Mouse (Mus musculus): ENCODE measurements at regions not wholly inside any gene's neighbourhood (a gene's known extent, or its start where the extent isn't known, plus 50 kb on each side); places are given as distances from the start of the nearest gene placed in this dataset.
A peak's percentile ranks its signal among the peaks of the same experiment; 100 is the strongest.

GRCm38 (mm10) chr13:46062758-46063157 lies 98.0 kb upstream of the Atxn1 start:
- Histone ChIP-seq H3K9me3 (replicated peaks) (no peaks in the 10 kb centered on the region), H3K4me3 (no peak overlapping the region), H3K27me3 (no peaks in the 10 kb centered on the region), H3K4me1 (replicated peaks) (peaks cover 9% of the 10 kb centered on the region), H3K36me3 (no peaks in the 10 kb centered on the region), H3K27ac (no peak overlapping the region), H3K4me2 (no peak overlapping the region), H3K9ac (no peak overlapping the region)
- WGBS: 81% methylated on average over 7 of the region's 7 CpGs
- ATAC-seq (replicated peaks; ENCODE audit: insufficient number of reproducible peaks, insufficient read depth, low FRiP score, low read depth): no peak

DNA sequence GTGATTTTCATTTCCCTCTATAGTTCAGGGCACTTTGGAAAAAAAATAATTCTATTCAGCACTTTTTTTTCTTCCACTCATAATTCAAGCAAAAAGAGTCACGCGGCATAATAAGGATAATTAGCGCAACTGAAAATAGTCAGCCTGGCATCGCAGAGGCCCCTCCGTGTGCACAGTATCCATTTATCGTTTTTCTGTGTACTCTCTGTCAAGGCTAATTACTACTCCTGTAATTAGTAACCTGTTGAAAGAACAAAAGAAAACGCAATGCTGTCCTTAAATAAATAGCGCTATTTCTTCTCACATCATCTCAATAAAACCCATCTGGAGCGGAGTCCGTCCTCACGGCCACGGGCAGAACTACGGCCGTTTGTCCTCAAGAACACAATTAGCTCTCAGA lies 95.1 kb upstream of the Atxn1 start:
- Histone ChIP-seq H3K9ac (no peak overlapping the region), H3K27ac (no peak overlapping the region), H3K27me3 (no peaks in the 10 kb centered on the region), H3K9me3 (replicated peaks) (no peaks in the 10 kb centered on the region), H3K4me3 (no peak overlapping the region), H3K4me1 (replicated peaks) (peaks cover 9% of the 10 kb centered on the region), H3K36me3 (no peaks in the 10 kb centered on the region), H3K4me2 (no peak overlapping the region)
- no peak for ATAC-seq (replicated peaks; ENCODE audit: insufficient number of reproducible peaks, insufficient read depth, low FRiP score, low read depth)
- 91% methylated on average over 14 of the region's 14 CpGs for WGBS

DNA sequence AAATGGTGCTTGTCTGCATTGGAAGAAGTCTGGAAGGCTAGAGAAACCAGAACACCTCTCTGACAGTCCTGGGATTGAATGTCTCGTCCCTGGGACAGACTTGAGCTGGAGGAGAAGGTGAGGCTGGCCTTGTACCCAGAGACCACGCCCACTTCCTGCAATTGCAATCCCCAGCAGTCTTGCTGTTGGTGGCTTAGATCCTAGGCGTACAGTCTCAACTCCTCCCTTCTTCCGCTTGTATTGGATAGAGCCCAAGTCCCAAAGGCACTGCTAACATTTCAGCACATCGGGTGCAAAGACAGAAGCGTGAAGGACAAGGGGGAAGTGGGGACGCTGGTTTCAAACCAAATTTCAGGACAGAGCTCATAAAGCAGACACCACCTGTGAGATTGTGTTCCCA lies 94.1 kb upstream of the Atxn1 start:
- 24% methylated on average over 7 of the region's 7 CpGs for WGBS
- H3K9ac ChIP-seq: no peak overlapping the region
- no peak overlapping the region for H3K4me3 ChIP-seq
- peak; percentile 55; the same call in 1 of the 2 replicates for ATAC-seq (replicated peaks; ENCODE audit: insufficient number of reproducible peaks, insufficient read depth, low FRiP score, low read depth)
- H3K27ac ChIP-seq: no peak overlapping the region
- H3K4me2 ChIP-seq: no peak overlapping the region; the same call in 1 of the 2 replicates
- no peaks in the 10 kb centered on the region for H3K36me3 ChIP-seq
- H3K4me1 ChIP-seq (replicated peaks): peaks cover 9% of the 10 kb centered on the region
- H3K27me3 ChIP-seq: no peaks in the 10 kb centered on the region
- H3K9me3 ChIP-seq (replicated peaks): no peaks in the 10 kb centered on the region

DNA sequence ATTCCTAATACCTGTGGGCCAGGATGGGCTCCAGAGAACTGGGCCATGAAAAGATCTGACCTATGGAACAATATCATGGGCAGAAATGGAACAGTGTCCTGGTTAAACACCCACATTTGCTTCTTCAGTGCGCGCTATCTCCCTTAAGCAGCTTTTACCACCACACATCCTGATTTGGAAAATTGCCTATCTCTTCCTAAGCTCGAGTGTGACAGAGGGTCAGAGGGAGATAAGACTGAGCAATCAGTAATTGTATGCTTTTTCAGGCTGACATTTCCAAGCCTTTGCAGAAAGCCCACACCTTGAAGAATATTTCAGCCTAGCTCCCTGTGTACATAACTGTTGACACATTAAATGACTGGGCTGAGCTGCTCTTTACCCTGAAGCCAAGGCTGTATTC lies 93.5 kb upstream of the Atxn1 start:
- WGBS: 42% methylated on average over 3 of the region's 3 CpGs
- no peaks in the 10 kb centered on the region for H3K9me3 ChIP-seq (replicated peaks)
- no peak overlapping the region for H3K27ac ChIP-seq
- H3K27me3 ChIP-seq: no peaks in the 10 kb centered on the region
- ATAC-seq (replicated peaks; ENCODE audit: insufficient number of reproducible peaks, insufficient read depth, low FRiP score, low read depth): no peak
- no peak overlapping the region for H3K4me2 ChIP-seq
- H3K9ac ChIP-seq: no peak overlapping the region
- no peaks in the 10 kb centered on the region for H3K36me3 ChIP-seq
- peaks cover 9% of the 10 kb centered on the region for H3K4me1 ChIP-seq (replicated peaks)
- no peak overlapping the region for H3K4me3 ChIP-seq

DNA sequence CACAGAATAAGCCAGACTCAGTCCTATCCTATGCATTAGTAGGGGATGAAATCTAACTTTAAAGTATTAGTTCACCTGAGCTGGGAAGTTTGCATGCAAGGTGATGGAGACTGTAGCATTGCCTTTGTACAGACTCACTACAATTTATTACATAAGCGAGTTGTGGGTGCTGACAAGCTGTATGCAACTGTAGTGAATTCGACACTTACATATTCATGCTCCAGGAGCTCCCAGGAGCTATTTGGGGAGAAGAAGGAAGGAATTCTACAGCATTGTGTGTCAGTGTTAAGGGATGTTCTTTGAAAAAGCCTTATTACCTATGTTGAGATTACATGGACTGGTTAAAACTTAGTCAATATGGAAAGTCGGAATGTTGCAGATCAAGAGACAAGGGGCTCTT lies 90.6 kb upstream of the Atxn1 start:
- H3K9me3 ChIP-seq (replicated peaks): no peaks in the 10 kb centered on the region
- no peak overlapping the region for H3K9ac ChIP-seq
- H3K27ac ChIP-seq: no peak overlapping the region
- H3K4me1 ChIP-seq (replicated peaks): peaks cover 9% of the 10 kb centered on the region
- H3K36me3 ChIP-seq: no peaks in the 10 kb centered on the region
- H3K4me3 ChIP-seq: no peak overlapping the region
- 80% methylated on average over 3 of the region's 3 CpGs for WGBS
- no peaks in the 10 kb centered on the region for H3K27me3 ChIP-seq
- ATAC-seq (replicated peaks; ENCODE audit: insufficient number of reproducible peaks, insufficient read depth, low FRiP score, low read depth): no peak
- no peak overlapping the region for H3K4me2 ChIP-seq

- no peaks in the 10 kb centered on the region for H3K27me3 ChIP-seq
- H3K4me1 ChIP-seq (replicated peaks): 0 out of 2 replicates have a peak, but pooled peaks cover 4% of the 10 kb centered on the region
- H3K4me3 ChIP-seq: 0 out of 2 replicates have a peak overlapping the region, but pooled peaks have one; percentile 14
- ATAC-seq (replicated peaks; ENCODE audit: insufficient number of reproducible peaks, insufficient read depth, low FRiP score, low read depth): no peak
- peak overlapping the region; percentile 43 for H3K4me2 ChIP-seq
- H3K9ac ChIP-seq: no peak overlapping the region
- peak overlapping the region; percentile 41; the same call in 1 of the 2 replicates for H3K27ac ChIP-seq
- WGBS: 76% methylated on average over 12 of the region's 12 CpGs
- H3K9me3 ChIP-seq (replicated peaks): no peaks in the 10 kb centered on the region
- no peaks in the 10 kb centered on the region for H3K36me3 ChIP-seq
Observed at GRCm38 (mm10) chr13:46043568-46043967, 78.8 kb upstream of the Atxn1 start.

- peak overlapping the region; percentile 14; the same call in 1 of the 2 replicates for H3K4me3 ChIP-seq
- no peaks in the 10 kb centered on the region for H3K36me3 ChIP-seq
- H3K27ac ChIP-seq: peak overlapping the region; percentile 41
- 49% methylated on average over 10 of the region's 10 CpGs for WGBS
- no peaks in the 10 kb centered on the region for H3K27me3 ChIP-seq
- H3K4me2 ChIP-seq: peak overlapping the region; percentile 43
- no peak for ATAC-seq (replicated peaks; ENCODE audit: insufficient number of reproducible peaks, insufficient read depth, low FRiP score, low read depth)
- 0 out of 2 replicates have a peak, but pooled peaks cover 4% of the 10 kb centered on the region for H3K4me1 ChIP-seq (replicated peaks)
- no peaks in the 10 kb centered on the region for H3K9me3 ChIP-seq (replicated peaks)
- no peak overlapping the region for H3K9ac ChIP-seq
Observed at GRCm38 (mm10) chr13:46043016-46043415, 78.2 kb upstream of the Atxn1 start.

DNA sequence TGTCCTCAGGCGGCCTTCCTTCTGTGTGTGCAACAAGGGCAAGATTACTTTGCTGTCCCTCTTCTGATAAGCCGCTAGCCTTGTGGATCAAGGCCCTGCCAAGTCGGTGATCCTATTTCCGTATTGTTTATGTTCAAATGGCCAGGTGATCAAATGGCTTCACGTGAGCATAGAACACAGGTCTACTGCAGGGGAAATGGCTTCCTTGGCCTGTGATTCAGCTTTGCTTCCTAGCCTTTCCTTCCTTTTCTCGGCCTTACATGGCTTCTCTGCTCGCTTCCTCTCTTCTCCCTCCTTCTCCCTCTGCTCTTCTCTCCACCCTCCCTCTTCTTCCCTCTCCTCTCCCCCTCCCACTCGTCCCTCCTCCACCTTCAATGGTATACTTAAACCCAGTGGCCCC lies 77.4 kb upstream of the Atxn1 start:
- no peak overlapping the region for H3K9ac ChIP-seq
- no peaks in the 10 kb centered on the region for H3K27me3 ChIP-seq
- H3K36me3 ChIP-seq: no peaks in the 10 kb centered on the region
- no peaks in the 10 kb centered on the region for H3K9me3 ChIP-seq (replicated peaks)
- 59% methylated on average over 8 of the region's 8 CpGs for WGBS
- no peak overlapping the region for H3K4me3 ChIP-seq
- ATAC-seq (replicated peaks; ENCODE audit: insufficient number of reproducible peaks, insufficient read depth, low FRiP score, low read depth): no peak
- no peak overlapping the region for H3K4me2 ChIP-seq
- H3K4me1 ChIP-seq (replicated peaks): 0 out of 2 replicates have a peak, but pooled peaks cover 4% of the 10 kb centered on the region
- H3K27ac ChIP-seq: no peak overlapping the region

DNA sequence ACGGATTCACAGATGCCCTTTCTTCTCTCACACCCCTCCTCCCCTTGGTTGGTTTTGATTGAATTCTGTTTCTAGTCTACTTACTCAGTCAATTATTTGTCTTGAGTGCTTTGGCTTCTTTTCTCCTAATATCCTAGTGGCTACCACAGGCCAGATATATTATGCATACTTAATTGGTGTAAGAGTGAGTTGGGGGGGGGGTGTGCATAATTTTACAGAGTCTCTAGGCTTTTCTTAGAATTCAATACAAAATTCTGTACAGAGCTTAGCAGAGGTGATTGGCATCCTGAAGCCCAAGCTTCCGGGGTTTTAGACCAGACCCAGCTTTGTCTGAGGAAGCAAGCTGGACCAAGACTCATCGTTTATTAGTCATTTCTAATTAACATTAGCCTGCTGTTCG lies 76.7 kb upstream of the Atxn1 start:
- Histone ChIP-seq H3K4me3 (no peak overlapping the region), H3K27ac (no peak overlapping the region)
- 91% methylated on average over 4 of the region's 4 CpGs for WGBS

GRCm38 (mm10) chr13:46040062-46040461 lies 75.3 kb upstream of the Atxn1 start:
- Histone ChIP-seq H3K4me2 (no peak overlapping the region), H3K9ac (no peak overlapping the region), H3K9me3 (replicated peaks) (no peaks in the 10 kb centered on the region), H3K4me3 (no peak overlapping the region), H3K27ac (no peak overlapping the region), H3K36me3 (no peaks in the 10 kb centered on the region), H3K27me3 (no peaks in the 10 kb centered on the region), H3K4me1 (replicated peaks) (0 out of 2 replicates have a peak, but pooled peaks cover 4% of the 10 kb centered on the region)
- 90% methylated on average over 5 of the region's 5 CpGs for WGBS
- ATAC-seq (replicated peaks; ENCODE audit: insufficient number of reproducible peaks, insufficient read depth, low FRiP score, low read depth): no peak

More for the DNA sequence above, 76.7 kb upstream of the Atxn1 start:
- Histone ChIP-seq H3K36me3 (no peaks in the 10 kb centered on the region), H3K4me1 (replicated peaks) (0 out of 2 replicates have a peak, but pooled peaks cover 4% of the 10 kb centered on the region), H3K4me2 (no peak overlapping the region), H3K9me3 (replicated peaks) (no peaks in the 10 kb centered on the region), H3K9ac (no peak overlapping the region), H3K27me3 (no peaks in the 10 kb centered on the region)
- no peak for ATAC-seq (replicated peaks; ENCODE audit: insufficient number of reproducible peaks, insufficient read depth, low FRiP score, low read depth)

DNA sequence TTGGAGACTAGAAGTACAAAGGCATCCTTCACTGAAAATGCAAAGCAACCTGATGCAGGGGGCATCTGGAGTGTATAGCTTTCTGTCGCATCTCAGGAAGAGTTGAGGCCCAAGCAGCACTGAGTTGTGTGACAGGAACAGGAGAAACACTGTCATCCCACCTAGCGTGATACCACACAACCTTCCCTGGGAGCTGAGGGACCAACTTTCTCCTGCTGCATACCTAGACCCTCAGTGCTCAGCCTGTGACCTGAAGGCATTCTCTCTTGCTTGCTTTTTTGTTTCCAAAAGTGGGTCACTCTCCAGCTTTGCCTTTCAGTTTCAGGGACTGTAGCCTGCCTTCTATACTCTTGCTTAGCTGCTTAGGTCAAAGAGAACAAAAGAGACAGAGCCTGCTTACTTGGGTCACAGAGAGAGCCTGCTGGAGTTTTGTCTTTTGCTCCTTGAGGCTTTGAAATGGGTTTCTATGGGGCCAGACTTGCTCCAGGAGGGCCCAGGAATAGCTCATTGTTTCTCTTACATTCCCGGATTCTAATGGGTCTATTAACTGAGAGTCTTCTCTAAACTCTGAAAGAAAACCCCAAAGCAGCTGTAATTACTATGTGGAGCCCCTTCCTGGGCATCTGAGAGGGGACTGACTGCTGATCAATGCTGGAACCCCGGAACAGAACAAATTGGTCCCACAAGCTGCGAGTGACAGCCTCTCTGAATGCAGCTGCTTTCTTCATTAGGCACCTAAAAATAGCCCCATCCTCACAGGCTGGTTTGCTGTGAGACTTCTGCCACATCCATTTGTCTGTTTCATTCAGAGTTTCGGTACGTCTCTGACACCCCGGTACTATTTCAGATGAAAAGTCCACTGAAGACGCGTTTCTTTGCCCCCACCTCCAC lies 73.9 kb upstream of the Atxn1 start:
- Histone ChIP-seq H3K27me3 (no peaks in the 10 kb centered on the region), H3K9me3 (replicated peaks) (no peaks in the 10 kb centered on the region), H3K4me3 (no peak overlapping the region), H3K4me1 (replicated peaks) (0 out of 2 replicates have a peak, but pooled peaks cover 4% of the 10 kb centered on the region), H3K27ac (no peak overlapping the region), H3K4me2 (no peak overlapping the region), H3K9ac (no peak overlapping the region), H3K36me3 (no peaks in the 10 kb centered on the region)
- no peak for ATAC-seq (replicated peaks; ENCODE audit: insufficient number of reproducible peaks, insufficient read depth, low FRiP score, low read depth)
- 54% methylated on average over 10 of the region's 10 CpGs for WGBS

DNA sequence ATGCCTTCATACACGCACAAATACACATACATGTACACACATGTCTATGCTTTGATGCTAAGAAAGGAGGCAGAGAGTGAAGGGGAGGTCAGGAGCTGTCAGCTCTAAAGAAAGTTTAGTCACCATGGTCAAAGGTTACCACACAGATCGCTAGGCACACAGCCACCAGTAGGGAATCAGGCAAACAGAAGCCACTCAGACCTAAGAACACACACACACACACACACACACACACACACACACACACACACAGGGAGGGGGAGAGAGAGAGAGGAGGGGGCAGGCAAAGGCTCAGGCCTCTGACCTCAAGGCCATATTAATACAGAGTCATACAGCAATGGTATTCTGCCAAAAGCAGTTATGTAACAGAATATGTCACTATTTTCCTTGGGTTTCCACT lies 67.5 kb upstream of the Atxn1 start:
- no peak overlapping the region for H3K9ac ChIP-seq
- H3K4me3 ChIP-seq: no peak overlapping the region
- no peak overlapping the region for H3K27ac ChIP-seq
- no peaks in the 10 kb centered on the region for H3K27me3 ChIP-seq
- no peaks in the 10 kb centered on the region for H3K9me3 ChIP-seq (replicated peaks)
- H3K36me3 ChIP-seq: no peaks in the 10 kb centered on the region
- no peak overlapping the region for H3K4me2 ChIP-seq
- no peaks in the 10 kb centered on the region for H3K4me1 ChIP-seq (replicated peaks)
- ATAC-seq (replicated peaks; ENCODE audit: insufficient number of reproducible peaks, insufficient read depth, low FRiP score, low read depth): no peak
- WGBS: 77% methylated on average over 2 of the region's 2 CpGs
